Mouse (Mus musculus): ENCODE measurements around the gene Frmd6.

DNA sequence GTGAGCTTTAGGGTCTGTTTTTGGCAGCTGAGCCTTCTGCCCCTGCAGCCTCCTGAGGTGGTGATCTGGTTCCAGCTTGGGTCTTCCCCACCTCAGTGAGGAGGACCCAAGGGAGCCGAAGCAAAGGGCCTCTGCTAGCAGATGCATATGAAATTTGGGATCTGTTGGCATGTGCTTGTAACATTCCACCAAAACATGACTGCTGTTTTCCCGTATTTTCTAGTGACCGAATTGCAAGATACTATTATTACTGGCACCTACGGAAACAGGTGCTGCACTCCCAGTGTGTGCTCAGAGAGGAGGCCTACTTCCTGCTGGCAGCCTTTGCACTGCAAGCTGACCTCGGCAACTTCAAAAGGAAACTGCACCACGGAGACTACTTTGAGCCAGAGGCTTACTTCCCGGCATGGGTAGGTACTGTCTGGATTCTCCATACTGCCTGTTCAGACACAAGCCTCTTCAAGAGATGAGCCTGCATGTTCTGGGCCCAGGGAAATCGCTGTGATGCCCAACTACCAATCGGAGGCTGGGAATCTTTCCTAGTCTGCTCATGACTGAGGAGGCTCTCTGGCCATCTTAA lies 55.2 kb downstream of the Frmd6 start:
- TF ChIP-seq POLR2A (IDR thresholded peaks at IDR 0.05; ENCODE audit: borderline replicate concordance, extremely low read depth, low read depth, low read length) (no peak), CTCF (IDR thresholded peaks at IDR 0.05; ENCODE audit: insufficient read depth, low read length) (no peak)

Measured in lung, adult 2 months (tissue).